Mouse (Mus musculus): ENCODE results near the gene Naaladl2. TPM values are rescaled to one million over a fixed set of nuclear protein-coding genes. Genes with fewer than 3 reads are reported as not detected.
"Not testable (repeated sequence)": the region's sequence is repeated elsewhere in the genome, so short reads cannot be mapped to it uniquely, and the experiment has no call there.

The Naaladl2 gene
- polyA plus RNA-seq, 1 experiment from 2014 or later: 2.9 TPM

- 0 out of 2 replicates have a peak, but pooled peaks cover 3% of the 10 kb centered on the region for H3K4me1 ChIP-seq
- no peak overlapping the region for H3K4me2 ChIP-seq (replicated peaks)
- 86% methylated on average over 1 of the region's 1 CpGs for WGBS
- H3K9me3 ChIP-seq (replicated peaks): no peaks in the 10 kb centered on the region
- no peak overlapping the region for H3K4me3 ChIP-seq (replicated peaks)
- ATAC-seq (ENCODE audit: insufficient number of reproducible peaks, low FRiP score, low TSS enrichment, low read depth): no peak
- no peak overlapping the region for H3K9ac ChIP-seq
- no peaks in the 10 kb centered on the region for H3K27me3 ChIP-seq
- no peaks in the 10 kb centered on the region for H3K36me3 ChIP-seq
- H3K27ac ChIP-seq (replicated peaks): no peak overlapping the region
These were observed 68.3 kb downstream of the Naaladl2 start for GRCm38 (mm10) chr3:25075785-25076184.

GRCm38 (mm10) chr3:25074266-25074665 is 69.8 kb downstream of the Naaladl2 start:
- no peak for ATAC-seq (ENCODE audit: insufficient number of reproducible peaks, low FRiP score, low TSS enrichment, low read depth)
- H3K4me1 ChIP-seq: 0 out of 2 replicates have a peak, but pooled peaks cover 3% of the 10 kb centered on the region
- no peak overlapping the region for H3K4me3 ChIP-seq (replicated peaks)
- no peaks in the 10 kb centered on the region for H3K27me3 ChIP-seq
- H3K4me2 ChIP-seq (replicated peaks): 0 out of 2 replicates have a peak overlapping the region, but pooled peaks have one; percentile 12
- H3K36me3 ChIP-seq: no peaks in the 10 kb centered on the region
- no peak overlapping the region for H3K27ac ChIP-seq (replicated peaks)
- 65% methylated on average over 4 of the region's 4 CpGs for WGBS
- no peaks in the 10 kb centered on the region for H3K9me3 ChIP-seq (replicated peaks)
- no peak overlapping the region for H3K9ac ChIP-seq

GRCm38 (mm10) chr3:25073821-25074220 is 70.2 kb downstream of the Naaladl2 start:
- no peak overlapping the region for H3K4me3 ChIP-seq (replicated peaks)
- ATAC-seq (ENCODE audit: insufficient number of reproducible peaks, low FRiP score, low TSS enrichment, low read depth): no peak
- H3K27me3 ChIP-seq: no peaks in the 10 kb centered on the region

GRCm38 (mm10) chr3:25063217-25063616 is 80.8 kb downstream of the Naaladl2 start:
- H3K4me2 ChIP-seq (replicated peaks): no peak overlapping the region
- ATAC-seq (ENCODE audit: insufficient number of reproducible peaks, low FRiP score, low TSS enrichment, low read depth): no peak
- no peak overlapping the region for H3K27ac ChIP-seq (replicated peaks)
- no peaks in the 10 kb centered on the region for H3K27me3 ChIP-seq
- no peaks in the 10 kb centered on the region for H3K36me3 ChIP-seq
- H3K9ac ChIP-seq: no peak overlapping the region
- no peaks in the 10 kb centered on the region for H3K4me1 ChIP-seq
- WGBS: 72% methylated on average over 4 of the region's 4 CpGs
- H3K9me3 ChIP-seq (replicated peaks): no peaks in the 10 kb centered on the region
- no peak overlapping the region for H3K4me3 ChIP-seq (replicated peaks)

More at GRCm38 (mm10) chr3:25073821-25074220, 70.2 kb downstream of the Naaladl2 start:
- Histone ChIP-seq H3K27ac (replicated peaks) (peak overlapping the region; percentile 60), H3K9ac (no peak overlapping the region), H3K9me3 (replicated peaks) (no peaks in the 10 kb centered on the region), H3K4me2 (replicated peaks) (0 out of 2 replicates have a peak overlapping the region, but pooled peaks have one; percentile 12), H3K36me3 (no peaks in the 10 kb centered on the region), H3K4me1 (0 out of 2 replicates have a peak, but pooled peaks cover 3% of the 10 kb centered on the region)
- WGBS: 37% methylated on average over 6 of the region's 6 CpGs

- H3K27me3 ChIP-seq: no peaks in the 10 kb centered on the region
- H3K4me1 ChIP-seq: no peaks in the 10 kb centered on the region
- H3K27ac ChIP-seq (replicated peaks): no peak overlapping the region
- H3K36me3 ChIP-seq: no peaks in the 10 kb centered on the region
- 28% methylated on average over 2 of the region's 2 CpGs for WGBS
- no peak for ATAC-seq (ENCODE audit: insufficient number of reproducible peaks, low FRiP score, low TSS enrichment, low read depth)
- H3K9me3 ChIP-seq (replicated peaks): no peaks in the 10 kb centered on the region
- no peak overlapping the region for H3K4me2 ChIP-seq (replicated peaks)
- H3K9ac ChIP-seq: no peak overlapping the region
- no peak overlapping the region for H3K4me3 ChIP-seq (replicated peaks)
These were observed 91.1 kb downstream of the Naaladl2 start for GRCm38 (mm10) chr3:25052975-25053374.

- 60% methylated on average over 5 of the region's 5 CpGs for WGBS
These were observed 124.1 kb downstream of the Naaladl2 start for GRCm38 (mm10) chr3:25019972-25020371.

GRCm38 (mm10) chr3:25010751-25011150 is 133.3 kb downstream of the Naaladl2 start:
- Histone ChIP-seq H3K4me1 (no peaks in the 10 kb centered on the region), H3K9me3 (replicated peaks) (no peaks in the 10 kb centered on the region), H3K4me3 (replicated peaks) (no peak overlapping the region), H3K9ac (no peak overlapping the region), H3K4me2 (replicated peaks) (no peak overlapping the region), H3K27me3 (no peaks in the 10 kb centered on the region), H3K27ac (replicated peaks) (no peak overlapping the region), H3K36me3 (no peaks in the 10 kb centered on the region)
- no peak for ATAC-seq (ENCODE audit: insufficient number of reproducible peaks, low FRiP score, low TSS enrichment, low read depth)
- WGBS: 70% methylated on average over 1 of the region's 1 CpGs

More at GRCm38 (mm10) chr3:25019972-25020371, 124.1 kb downstream of the Naaladl2 start:
- no peak for ATAC-seq (ENCODE audit: insufficient number of reproducible peaks, low FRiP score, low TSS enrichment, low read depth)
- H3K9ac ChIP-seq: no peak overlapping the region
- no peaks in the 10 kb centered on the region for H3K27me3 ChIP-seq
- no peak overlapping the region for H3K27ac ChIP-seq (replicated peaks)
- H3K4me3 ChIP-seq (replicated peaks): no peak overlapping the region
- no peak overlapping the region for H3K4me2 ChIP-seq (replicated peaks)
- H3K4me1 ChIP-seq: no peaks in the 10 kb centered on the region
- no peaks in the 10 kb centered on the region for H3K9me3 ChIP-seq (replicated peaks)
- no peaks in the 10 kb centered on the region for H3K36me3 ChIP-seq

- H3K27ac ChIP-seq (replicated peaks); H3K4me2 ChIP-seq (replicated peaks); H3K36me3 ChIP-seq; H3K9ac ChIP-seq; H3K9me3 ChIP-seq (replicated peaks); H3K4me1 ChIP-seq; ATAC-seq (ENCODE audit: insufficient number of reproducible peaks, low FRiP score, low TSS enrichment, low read depth); H3K27me3 ChIP-seq; H3K4me3 ChIP-seq (replicated peaks): not testable (repeated sequence)
- 60% methylated on average over 2 of the region's 2 CpGs for WGBS
These were observed 137.3 kb downstream of the Naaladl2 start for GRCm38 (mm10) chr3:25006802-25007201.

- Histone ChIP-seq H3K36me3 (no peaks in the 10 kb centered on the region), H3K4me1 (no peaks in the 10 kb centered on the region), H3K27me3 (no peaks in the 10 kb centered on the region), H3K9me3 (replicated peaks) (no peaks in the 10 kb centered on the region), H3K4me2 (replicated peaks) (no peak overlapping the region), H3K4me3 (replicated peaks) (no peak overlapping the region), H3K9ac (no peak overlapping the region), H3K27ac (replicated peaks) (no peak overlapping the region)
- no peak for ATAC-seq (ENCODE audit: insufficient number of reproducible peaks, low FRiP score, low TSS enrichment, low read depth)
- WGBS: 64% methylated on average over 2 of the region's 2 CpGs
These were observed 151.5 kb downstream of the Naaladl2 start for GRCm38 (mm10) chr3:24992577-24992976.

- no peak overlapping the region for H3K9ac ChIP-seq
- no peaks in the 10 kb centered on the region for H3K4me1 ChIP-seq
- 81% methylated on average over 3 of the region's 3 CpGs for WGBS
- H3K9me3 ChIP-seq (replicated peaks): no peaks in the 10 kb centered on the region
- H3K27ac ChIP-seq (replicated peaks): no peak overlapping the region
- H3K4me2 ChIP-seq (replicated peaks): no peak overlapping the region
- no peaks in the 10 kb centered on the region for H3K27me3 ChIP-seq
- no peaks in the 10 kb centered on the region for H3K36me3 ChIP-seq
- no peak overlapping the region for H3K4me3 ChIP-seq (replicated peaks)
- ATAC-seq (ENCODE audit: insufficient number of reproducible peaks, low FRiP score, low TSS enrichment, low read depth): no peak
These were observed 152.0 kb downstream of the Naaladl2 start for GRCm38 (mm10) chr3:24992078-24992477.

GRCm38 (mm10) chr3:24982111-24982510 is 161.9 kb downstream of the Naaladl2 start:
- Histone ChIP-seq H3K4me1 (no peaks in the 10 kb centered on the region), H3K27me3 (no peaks in the 10 kb centered on the region), H3K4me3 (replicated peaks) (no peak overlapping the region), H3K36me3 (no peaks in the 10 kb centered on the region), H3K9me3 (replicated peaks) (no peaks in the 10 kb centered on the region), H3K4me2 (replicated peaks) (no peak overlapping the region), H3K27ac (replicated peaks) (no peak overlapping the region), H3K9ac (no peak overlapping the region)
- 67% methylated on average over 4 of the region's 4 CpGs for WGBS
- no peak for ATAC-seq (ENCODE audit: insufficient number of reproducible peaks, low FRiP score, low TSS enrichment, low read depth)

GRCm38 (mm10) chr3:24942170-24942569 is 201.9 kb downstream of the Naaladl2 start:
- Histone ChIP-seq H3K4me3 (replicated peaks) (no peak overlapping the region), H3K27ac (replicated peaks) (no peak overlapping the region), H3K9me3 (replicated peaks) (no peaks in the 10 kb centered on the region), H3K4me1 (no peaks in the 10 kb centered on the region), H3K4me2 (replicated peaks) (no peak overlapping the region), H3K9ac (no peak overlapping the region), H3K27me3 (no peaks in the 10 kb centered on the region), H3K36me3 (no peaks in the 10 kb centered on the region)
- no peak for ATAC-seq (ENCODE audit: insufficient number of reproducible peaks, low FRiP score, low TSS enrichment, low read depth)
- WGBS: 88% methylated on average over 2 of the region's 2 CpGs

Data from embryonic facial prominence, embryonic 15.5 days (tissue).